Mouse (Mus musculus) cortical plate, adult 2 months (tissue): ENCODE results near the gene Itgad. TPM values are rescaled to one million over a fixed set of nuclear protein-coding genes. Genes with fewer than 3 reads are reported as not detected.
A peak's percentile ranks its signal among the peaks of the same experiment; 100 is the strongest.

Experiments
- H3K27ac ChIP-seq: fragments of 200-500 bp; 2 replicates; pipeline ENCODE4 v1.5.1; 2012; ENCODE audit warnings: low read length, control low read depth, inconsistent platforms; ENCODE audit not compliant: insufficient read depth
- H3K4me1 ChIP-seq: fragments of 200-500 bp; 2 replicates; pipeline ENCODE4 v1.6.1; 2011; ENCODE audit warnings: low read length; ENCODE audit not compliant: control insufficient read depth, insufficient read depth
- H3K4me3 ChIP-seq: fragments of 200-500 bp; 2 replicates; pipeline ENCODE4 v1.5.1; 2011; ENCODE audit warnings: mild to moderate bottlenecking, low read length, control low read depth; ENCODE audit not compliant: insufficient read depth
- CTCF ChIP-seq: fragments of 200-500 bp; IDR thresholded peaks from 2 replicates; pipeline ENCODE4 v1.5.1; 2011; ENCODE audit warnings: mild to moderate bottlenecking, control low read depth, low read length; ENCODE audit not compliant: insufficient read depth; ENCODE audit errors: extremely low read depth
- POLR2A ChIP-seq: fragments of 200-500 bp; IDR thresholded peaks from 2 replicates; pipeline ENCODE4 v1.6.1; 2011; ENCODE audit warnings: mild to moderate bottlenecking, low read length, control low read depth; ENCODE audit not compliant: insufficient read depth; ENCODE audit errors: extremely low read depth
- polyA plus RNA-seq: library from polyadenylated mRNA; depleted of rRNA; stranded (reverse); fragments of >200 nt; gene quantifications from 2 replicates; pipeline ENCODE4 v1.2.3, GENCODE M21; 2012; rRNA removed

The Itgad gene
- 0.67 and 0.87 TPM in 2 replicates for polyA plus RNA-seq

DNA sequence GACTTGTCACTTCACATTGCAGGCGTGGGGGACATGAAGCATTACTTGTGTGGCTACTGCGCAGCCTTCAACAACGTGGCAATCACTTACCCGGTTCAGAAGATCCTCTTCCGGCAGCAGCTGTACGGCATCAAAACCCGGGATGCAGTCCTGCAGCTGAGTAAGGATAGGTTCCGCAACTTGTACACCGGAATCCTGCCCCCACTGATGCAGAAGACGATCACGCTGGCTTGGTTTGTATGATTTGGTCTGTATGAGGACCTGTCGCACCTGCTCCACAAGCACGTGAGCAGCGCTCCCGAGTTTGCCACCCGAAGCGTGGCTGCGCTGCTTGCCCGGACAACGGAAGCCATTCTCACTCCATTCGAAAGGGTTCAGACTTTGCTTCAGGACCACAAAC, at the start of gene Itgad:
Itgad (plus strand) TSS at position 301 of the 400 bp plus-strand sequence.
- Histone ChIP-seq H3K27ac (no peak within 1 kb of the TSS), H3K4me3 (no peak within 1 kb of the TSS), H3K4me1 (no peaks in the 10 kb centered on the region)
- no peak for TF ChIP-seq CTCF
- TF ChIP-seq POLR2A: no peak

- Histone ChIP-seq H3K4me3 (no peak overlapping the region), H3K27ac (no peak overlapping the region), H3K4me1 (no peaks in the 10 kb centered on the region)
- peak; percentile 54 for TF ChIP-seq CTCF
- TF ChIP-seq POLR2A: no peak
Observed at GRCm38 (mm10) chr7:128105246-128105645, 48.9 kb upstream of the Itgad start.

DNA sequence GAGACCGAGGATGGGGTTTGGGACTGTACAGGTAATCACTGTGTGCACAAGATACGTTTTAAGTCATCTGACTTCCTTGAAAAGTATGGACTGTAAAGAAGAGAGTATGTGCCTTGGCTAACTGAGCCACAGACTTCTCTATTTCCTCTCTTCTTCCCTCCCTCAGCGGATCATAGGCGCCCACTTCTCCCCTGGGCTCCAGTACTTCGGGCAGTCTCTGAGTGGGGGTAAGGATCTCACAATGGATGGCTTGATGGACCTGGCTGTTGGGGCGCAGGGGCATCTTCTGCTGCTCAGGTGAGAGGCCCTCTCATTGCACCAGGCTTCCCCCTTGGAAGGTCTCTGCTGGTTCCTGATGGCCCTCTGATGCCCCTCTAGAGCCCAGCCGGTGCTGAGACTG, 46.7 kb upstream of the Itgad start:
- Histone ChIP-seq H3K4me1 (no peaks in the 10 kb centered on the region), H3K27ac (no peak overlapping the region), H3K4me3 (no peak overlapping the region)
- TF ChIP-seq POLR2A (no peak), CTCF (no peak)

GRCm38 (mm10) chr7:128110314-128110713, 43.9 kb upstream of the Itgad start:
- TF ChIP-seq CTCF: no peak
- TF ChIP-seq POLR2A: no peak
- H3K4me1 ChIP-seq: no peaks in the 10 kb centered on the region
- H3K27ac ChIP-seq: no peak overlapping the region
- H3K4me3 ChIP-seq: no peak overlapping the region

DNA sequence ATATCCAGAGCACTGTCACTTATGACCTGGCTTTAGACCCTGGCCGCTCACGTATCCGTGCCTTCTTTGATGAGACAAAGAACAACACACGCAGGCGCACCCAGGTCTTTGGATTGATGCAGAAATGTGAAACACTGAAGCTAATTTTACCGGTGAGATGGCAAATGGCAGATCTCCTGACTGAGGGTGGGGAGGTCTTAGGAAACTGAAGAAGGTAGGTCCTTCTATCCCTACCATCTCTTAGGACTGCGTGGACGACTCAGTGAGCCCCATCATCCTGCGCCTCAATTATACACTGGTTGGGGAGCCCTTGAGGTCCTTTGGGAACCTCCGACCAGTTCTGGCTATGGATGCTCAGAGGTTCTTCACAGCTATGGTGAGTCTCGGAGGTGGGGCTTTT, 42.0 kb upstream of the Itgad start:
- no peaks in the 10 kb centered on the region for H3K4me1 ChIP-seq
- TF ChIP-seq CTCF: no peak
- no peak for TF ChIP-seq POLR2A
- no peak overlapping the region for H3K4me3 ChIP-seq
- no peak overlapping the region for H3K27ac ChIP-seq

GRCm38 (mm10) chr7:128114371-128115105, 39.6 kb upstream of the Itgad start:
- Histone ChIP-seq H3K4me3 (no peak overlapping the region), H3K4me1 (no peaks in the 10 kb centered on the region)
- TF ChIP-seq CTCF (no peak), POLR2A (no peak)

GRCm38 (mm10) chr7:128115211-128115958, 38.8 kb upstream of the Itgad start:
- no peak overlapping the region for H3K27ac ChIP-seq
- no peaks in the 10 kb centered on the region for H3K4me1 ChIP-seq
- H3K4me3 ChIP-seq: no peak overlapping the region
- TF ChIP-seq POLR2A (no peak), CTCF (no peak)

More at GRCm38 (mm10) chr7:128114371-128115105, 39.6 kb upstream of the Itgad start:
- H3K27ac ChIP-seq: no peak overlapping the region

- TF ChIP-seq POLR2A (no peak), CTCF (no peak)
- no peak overlapping the region for H3K27ac ChIP-seq
- H3K4me1 ChIP-seq: no peaks in the 10 kb centered on the region
- no peak overlapping the region for H3K4me3 ChIP-seq
Observed at GRCm38 (mm10) chr7:128116396-128116795, 37.8 kb upstream of the Itgad start.

GRCm38 (mm10) chr7:128119726-128120490, 34.3 kb upstream of the Itgad start:
- no peak for TF ChIP-seq POLR2A
- TF ChIP-seq CTCF: no peak
- H3K27ac ChIP-seq: no peak overlapping the region

More at GRCm38 (mm10) chr7:128119726-128120490, 34.3 kb upstream of the Itgad start:
- no peak overlapping the region for H3K4me3 ChIP-seq
- H3K4me1 ChIP-seq: no peaks in the 10 kb centered on the region
